Mouse (Mus musculus): Measurements from ENCODE around the gene Enpp3.

GRCm38 (mm10) chr10:24784624-24785276 is 57.9 kb downstream of the Enpp3 start:
- TF ChIP-seq SIN3A (IDR thresholded peaks at IDR 0.05; ENCODE audit: low read length), result no peak
- TF ChIP-seq POLR2A (IDR thresholded peaks at IDR 0.05; ENCODE audit: low read depth, low read length), result no peak
- TF ChIP-seq POLR2AphosphoS2 (IDR thresholded peaks at IDR 0.05; ENCODE audit: low read depth, low read length), result no peak
- no peak for TF ChIP-seq CTCF (conservative IDR thresholded peaks at IDR 0.05 in 1 of 2, IDR thresholded peaks at IDR 0.05 in 1 of 2; ENCODE audit: low read depth in 2 of 2, low read length in 2 of 2)
- TF ChIP-seq ZMIZ1 (IDR thresholded peaks at IDR 0.05; ENCODE audit: low read depth, low read length), result no peak
- TF ChIP-seq MAX (IDR thresholded peaks at IDR 0.05; ENCODE audit: low read length), result no peak
- TF ChIP-seq MYC (IDR thresholded peaks at IDR 0.05; ENCODE audit: low read depth, low read length), result no peak
